Mouse (Mus musculus) gastrocnemius, postnatal 4 days (tissue): ENCODE data around the gene Fstl4. TPM values are rescaled to one million over a fixed set of nuclear protein-coding genes. Genes with fewer than 3 reads are reported as not detected.

Experiments
- DNase-seq, 2 experiments: peaks; one replicate each; pipeline ENCODE4 v3.0.0; 2021 to 2022; ENCODE audit warnings: low spot score in 2 of 2, mixed read lengths in 2 of 2
- long read RNA-seq, 2 experiments: library from polyadenylated mRNA; stranded (forward); transcript quantifications; one replicate each; pipeline ENCODE4 v2.0.0; 2021
- total RNA-seq, 2 experiments: library from RNA; stranded (reverse); gene quantifications; 2 replicates each; pipeline ENCODE4 v1.2.3; 2021

Gene Fstl4
- total RNA-seq: under 1 TPM; 0.13 to 0.20 TPM
- long read RNA-seq, experiment 1: 0 reads
- long read RNA-seq, experiment 2: 0 reads

DNA sequence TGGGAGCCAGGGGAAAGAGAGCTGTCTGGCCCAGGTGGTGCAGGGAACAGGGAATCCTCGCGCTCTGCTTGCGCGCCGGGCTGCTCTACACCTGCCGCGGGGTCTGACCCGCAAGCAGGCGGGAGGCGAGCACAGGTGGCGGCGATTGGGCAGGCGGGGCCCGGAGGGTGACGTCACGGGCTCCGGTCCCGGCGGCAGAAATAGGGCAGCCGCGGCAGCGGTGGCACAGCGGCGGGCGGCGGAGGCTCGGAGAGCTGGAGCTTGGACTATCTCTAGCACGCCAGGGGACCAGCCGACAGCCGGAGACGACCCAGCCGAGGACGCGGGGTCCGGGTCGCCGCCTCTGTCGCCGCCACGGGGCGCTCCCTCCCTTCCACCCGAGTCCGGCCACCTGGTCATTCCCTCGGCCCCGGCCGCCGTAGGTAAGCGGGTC lies at the start of gene Fstl4:
Gene Fstl4, plus strand, starts transcription at position 174 of the 433 bp plus-strand sequence.
- DNase-seq: no peak

DNA sequence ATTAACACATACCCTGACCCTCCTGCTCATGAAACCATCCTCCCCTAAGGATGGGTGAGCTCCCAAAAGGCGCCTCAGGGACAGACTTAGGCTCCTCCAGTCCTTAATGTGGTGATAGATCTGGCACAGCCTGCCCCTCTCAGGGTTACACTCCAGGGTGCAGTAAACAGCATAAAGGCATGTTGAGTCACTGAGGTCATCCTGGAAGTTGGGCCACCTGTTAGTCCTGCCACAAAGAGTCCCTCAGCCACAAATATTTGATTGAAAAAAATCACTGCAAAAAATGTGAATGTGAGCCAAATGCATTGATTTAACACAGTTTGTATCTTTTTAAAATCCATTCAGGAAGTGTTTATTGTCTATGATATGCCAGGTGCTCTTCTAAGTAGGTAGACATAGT lies 45.9 kb upstream of the Fstl4 start:
- DNase-seq: no peak

DNA sequence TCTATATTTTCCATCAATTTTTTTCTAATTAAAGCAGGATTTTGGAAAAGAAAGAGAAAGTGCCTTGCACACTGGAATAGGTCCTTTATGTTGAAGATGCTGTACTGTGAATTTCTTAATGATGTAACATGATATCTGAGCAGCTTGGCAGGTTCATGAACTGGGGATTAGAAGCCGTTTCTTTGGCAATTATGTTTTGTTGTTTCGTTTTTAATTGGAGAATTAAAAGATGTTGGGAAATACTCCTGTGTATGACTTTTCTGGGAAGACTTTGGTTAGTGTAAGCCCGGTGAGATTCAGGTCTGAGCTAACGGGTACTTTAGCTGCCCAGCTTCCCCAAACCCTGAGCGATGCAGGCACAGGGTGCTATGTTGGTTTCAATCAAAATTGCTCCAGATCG lies 43.3 kb upstream of the Fstl4 start:
- no peak for DNase-seq

DNA sequence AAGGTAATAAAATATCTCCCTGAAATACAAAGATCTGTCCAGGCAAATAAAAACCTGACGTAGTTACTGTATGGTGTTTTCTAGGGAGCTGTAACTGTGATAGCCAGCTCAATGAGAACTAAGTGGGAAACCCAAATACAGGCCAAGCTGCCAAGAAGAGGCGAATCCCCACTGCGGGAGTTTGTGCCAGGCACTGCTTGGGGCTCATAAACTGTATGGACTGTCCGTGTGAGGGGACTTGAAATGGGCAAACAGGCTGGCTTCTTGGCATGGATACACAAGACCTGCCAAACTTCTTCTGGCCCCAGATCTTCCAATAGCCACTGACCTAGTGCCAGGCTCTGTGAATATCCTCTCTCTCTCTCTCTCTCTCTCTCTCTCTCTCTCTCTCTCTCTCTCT lies 41.7 kb upstream of the Fstl4 start:
- DNase-seq: no peak

DNA sequence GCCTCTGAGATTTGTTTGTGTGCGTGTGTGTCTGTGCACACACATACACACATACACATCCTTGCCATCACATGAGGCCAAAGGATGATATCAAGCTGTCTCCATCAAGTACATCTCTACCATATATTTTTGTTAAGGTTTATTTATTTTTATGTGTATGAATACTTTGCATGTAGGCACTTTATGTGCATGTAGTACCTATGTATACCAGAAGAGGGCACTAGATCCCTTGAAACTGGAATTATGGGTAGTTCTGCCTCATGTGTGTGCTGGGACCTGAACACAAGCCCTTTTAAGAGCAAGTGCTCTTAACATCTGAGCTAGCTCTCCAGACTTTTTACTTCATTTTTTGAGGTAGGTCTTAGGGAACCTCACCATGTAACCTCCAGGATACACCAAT lies 38.4 kb upstream of the Fstl4 start:
- DNase-seq: no peak

DNA sequence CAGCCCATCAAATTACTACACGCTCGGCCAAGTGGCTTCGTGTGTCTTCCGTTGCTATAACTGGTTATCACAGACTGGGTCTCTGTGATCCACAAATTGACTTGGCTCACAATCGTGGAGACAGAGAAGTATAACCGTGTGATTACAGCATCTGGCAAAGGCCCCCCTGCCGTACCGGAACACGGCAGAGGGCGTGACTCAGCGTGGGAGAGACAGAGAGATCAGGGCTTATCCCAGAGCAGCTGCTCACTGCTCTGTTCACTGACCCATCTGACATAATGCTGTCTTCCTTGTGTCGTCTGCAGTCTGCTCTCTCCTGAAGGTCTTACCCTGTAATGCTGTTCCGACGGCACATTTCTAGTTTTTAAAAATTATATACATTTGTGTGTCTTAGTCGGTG lies 36.0 kb upstream of the Fstl4 start:
- no peak for DNase-seq

DNA sequence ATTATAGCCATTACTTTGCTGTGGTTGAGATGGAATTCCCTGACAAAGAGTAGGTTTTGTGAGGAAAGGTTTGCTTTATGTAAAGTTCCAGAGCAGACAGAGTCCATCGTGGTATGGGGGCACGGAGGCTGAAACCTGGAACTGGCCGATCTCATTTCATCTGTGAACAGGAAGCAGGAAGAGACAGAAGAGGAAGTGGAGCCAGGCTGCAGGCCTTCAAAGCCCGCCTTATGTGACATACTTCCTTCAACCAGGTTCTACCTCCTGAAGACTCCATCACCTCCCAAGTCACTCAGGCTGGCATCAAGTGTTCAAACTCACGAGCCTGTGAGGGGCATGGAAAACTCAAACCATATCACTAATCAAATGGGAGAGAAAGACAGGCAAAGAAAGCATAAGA lies 34.5 kb upstream of the Fstl4 start:
- no peak for DNase-seq

DNA sequence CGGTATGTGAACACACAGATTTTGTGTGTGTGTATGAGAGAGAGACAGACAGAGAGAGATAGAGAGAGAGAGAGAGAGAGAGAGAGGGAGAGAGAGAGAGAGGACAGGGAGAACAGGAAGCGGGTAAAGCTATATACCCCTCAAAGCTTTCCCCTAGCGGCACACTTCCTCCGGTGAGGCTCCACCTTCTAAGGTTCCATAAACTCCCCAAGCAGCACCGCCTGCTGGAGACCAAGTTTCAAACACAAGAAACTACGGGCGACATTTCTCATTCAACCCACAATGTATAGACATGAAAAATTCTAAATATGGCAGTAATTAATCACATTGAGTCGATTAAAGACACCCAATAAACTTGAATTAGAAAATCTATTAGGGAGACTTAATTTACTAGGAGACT lies 32.5 kb upstream of the Fstl4 start:
- no peak for DNase-seq

DNA sequence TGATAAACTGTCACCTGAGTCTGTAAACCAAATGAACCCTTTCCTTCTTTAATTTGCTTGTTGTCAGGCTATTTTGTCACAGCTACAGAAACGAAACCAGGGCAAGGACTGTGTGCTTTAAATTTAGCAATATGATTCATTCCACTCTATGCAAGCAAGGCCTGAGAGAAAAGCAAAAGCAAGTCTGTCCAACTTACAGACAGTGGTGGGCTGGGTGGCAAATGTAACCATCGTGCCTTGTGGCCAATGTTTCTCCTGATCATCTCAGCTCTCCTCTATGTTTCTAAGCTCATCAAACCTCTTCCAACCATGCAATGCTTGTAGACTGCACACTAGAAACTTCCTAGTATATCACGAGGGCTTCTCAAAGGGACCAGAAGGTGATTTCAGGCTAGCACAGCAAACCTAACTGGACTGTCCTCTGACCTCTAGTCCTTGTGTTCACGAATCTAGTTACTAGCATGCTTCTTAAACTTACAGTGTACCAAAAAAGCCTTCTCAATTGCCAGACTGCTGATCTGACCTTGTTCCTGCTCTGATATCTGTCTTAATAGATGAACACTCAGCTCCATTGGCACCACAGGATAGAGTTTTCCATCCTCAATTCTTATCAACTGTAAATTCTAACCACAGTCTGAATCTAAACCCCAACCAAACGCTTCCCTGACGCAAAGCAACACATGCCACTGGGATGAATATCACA lies 29.8 kb upstream of the Fstl4 start:
- no peak for DNase-seq

DNA sequence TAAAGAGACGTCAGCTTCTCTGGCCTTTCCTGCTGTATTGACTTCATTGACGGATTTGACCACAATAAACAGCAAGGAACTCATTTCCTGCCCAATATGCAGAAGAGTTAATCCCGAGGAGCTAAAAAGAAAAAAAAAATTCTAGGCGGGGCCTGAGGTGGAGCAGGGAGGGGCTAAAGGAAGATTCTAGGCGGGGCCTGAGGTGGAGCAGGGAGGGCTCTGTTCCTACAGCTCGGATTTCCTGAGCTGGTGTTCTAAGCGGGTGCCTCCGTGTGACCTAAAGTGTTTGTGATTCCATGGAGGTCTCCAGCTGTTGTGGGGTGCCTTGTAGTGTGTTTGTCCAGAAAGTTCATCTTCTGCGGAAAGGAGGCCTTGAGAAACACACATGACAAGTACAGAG lies 25.2 kb upstream of the Fstl4 start:
- DNase-seq: no peak

DNA sequence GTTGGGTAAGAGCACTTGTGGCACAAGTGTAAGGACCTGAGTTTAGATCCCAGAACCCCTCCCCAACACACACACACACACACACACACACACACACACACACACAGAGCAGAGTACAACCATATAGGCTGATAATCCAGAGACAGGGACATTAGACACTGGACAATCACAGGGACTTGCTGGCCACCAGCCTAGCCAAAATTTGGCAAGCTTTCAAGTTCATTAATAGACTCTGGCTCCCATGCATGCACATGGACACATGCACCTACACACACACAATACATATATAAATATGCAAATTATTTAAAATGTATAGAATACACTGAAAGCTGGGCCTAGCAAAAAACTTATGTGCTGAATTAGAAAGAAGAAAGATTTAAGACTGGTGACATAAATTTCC lies 24.0 kb upstream of the Fstl4 start:
- DNase-seq: no peak

DNA sequence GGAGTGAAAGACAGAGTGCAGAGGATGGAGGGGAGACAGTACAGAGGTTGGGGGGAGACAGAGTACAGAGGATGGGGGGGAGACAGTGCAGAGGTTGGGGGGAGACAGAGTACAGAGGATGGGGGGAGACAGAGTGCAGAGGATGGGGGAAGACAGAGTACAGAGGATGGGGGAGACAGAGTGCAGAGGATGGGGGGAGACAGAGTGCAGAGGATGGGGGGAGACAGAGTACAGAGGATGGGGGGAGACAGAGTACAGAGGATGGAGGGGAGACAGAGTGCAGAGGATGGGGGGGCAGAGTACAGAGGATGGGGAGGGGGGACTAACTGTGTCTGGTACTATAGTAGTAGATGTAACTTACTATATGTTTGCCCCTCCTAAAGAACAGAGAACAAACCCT lies 20.5 kb upstream of the Fstl4 start:
- DNase-seq: no peak

DNA sequence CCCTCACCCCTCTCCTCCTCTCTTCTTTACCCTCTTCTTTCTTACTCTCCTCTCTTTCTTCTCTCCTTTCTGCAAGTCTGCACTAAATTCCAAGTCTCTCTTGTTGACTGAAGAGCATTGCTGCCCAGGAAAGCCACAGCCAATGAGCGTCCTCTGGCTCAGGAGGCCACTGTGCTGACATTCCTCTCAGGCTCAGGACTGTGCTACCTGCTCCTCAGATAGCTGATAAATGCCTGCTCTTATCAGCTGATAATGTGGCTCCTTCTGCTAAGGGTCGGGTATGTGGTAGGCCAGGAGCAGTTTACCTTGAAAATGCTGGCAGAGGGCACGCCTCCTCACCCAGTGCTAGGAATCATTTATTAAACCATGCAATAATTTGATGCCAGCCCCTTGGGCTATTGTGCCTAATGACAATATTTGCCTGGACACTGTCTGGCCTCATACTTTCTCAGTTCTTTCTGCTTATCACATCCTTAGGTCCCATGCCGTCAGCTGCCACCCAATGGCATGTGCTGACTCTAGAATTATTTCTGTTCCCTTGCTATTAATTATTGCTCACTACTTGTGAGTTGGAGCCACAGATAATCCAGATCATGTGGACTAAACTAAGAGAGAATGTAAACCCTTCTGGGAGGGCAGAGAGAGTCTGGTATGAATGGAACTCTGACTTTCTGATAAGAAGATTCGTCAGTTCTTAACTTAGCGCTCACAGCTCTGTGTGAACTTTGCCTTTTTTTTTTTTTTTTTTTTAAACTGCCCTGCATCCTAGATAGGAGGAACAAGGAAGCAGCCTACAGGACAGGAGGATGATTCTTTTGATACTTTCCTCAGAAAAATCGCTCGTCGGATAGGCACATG lies 19.6 kb upstream of the Fstl4 start:
- no peak for DNase-seq

DNA sequence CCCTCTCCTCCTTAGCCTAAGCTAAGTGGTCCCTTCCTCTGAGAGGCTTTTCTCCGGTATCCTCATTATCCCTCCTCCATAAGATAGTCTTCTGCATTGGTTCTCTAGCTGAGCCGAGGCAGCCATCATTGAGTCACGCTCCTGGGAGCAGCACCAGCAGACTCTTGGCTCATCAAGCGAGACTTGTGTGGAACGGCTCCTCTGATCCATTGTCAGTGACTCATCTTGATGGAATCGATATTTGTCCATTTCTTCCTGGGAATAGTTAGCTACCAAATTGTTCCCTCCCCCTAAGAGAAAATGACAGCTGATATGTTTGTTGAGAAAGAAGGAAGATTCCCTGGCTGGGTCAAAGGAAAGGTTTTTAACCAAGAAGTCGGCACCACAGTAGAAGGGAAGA lies 17.2 kb upstream of the Fstl4 start:
- no peak for DNase-seq

DNA sequence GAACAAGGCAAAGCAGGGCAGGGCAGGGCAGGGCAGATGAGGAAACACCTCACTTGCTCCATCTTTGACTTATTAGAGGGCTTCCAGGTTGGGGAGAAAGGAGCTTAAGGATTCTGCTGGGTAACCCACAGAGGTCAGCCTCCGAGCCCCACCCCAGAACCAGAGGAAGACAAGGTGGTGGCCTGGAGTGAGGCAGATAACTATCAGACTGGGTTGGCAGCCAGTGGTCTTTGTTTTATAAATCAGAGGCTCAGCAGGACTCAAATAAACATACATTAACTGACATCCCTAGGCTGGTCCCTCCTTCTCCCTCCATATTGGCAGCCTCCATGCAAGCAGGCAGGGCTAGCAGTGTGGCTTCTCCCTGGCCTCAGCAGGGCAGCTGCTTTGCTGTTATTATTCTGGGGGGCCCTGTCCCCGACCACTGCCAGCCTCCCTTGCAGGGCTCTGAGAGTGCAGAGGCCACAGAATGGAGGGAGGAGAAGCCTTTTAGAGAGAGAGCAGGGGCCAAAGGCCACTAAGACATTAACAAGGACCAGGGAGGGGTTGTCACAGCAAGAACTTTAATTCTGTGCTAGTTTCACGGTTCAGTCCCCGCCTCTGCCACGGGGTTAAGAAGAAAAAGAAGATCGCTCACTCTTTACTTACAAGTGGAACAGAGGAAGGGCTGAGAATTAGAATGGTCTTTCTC lies 16.5 kb upstream of the Fstl4 start:
- DNase-seq: no peak

DNA sequence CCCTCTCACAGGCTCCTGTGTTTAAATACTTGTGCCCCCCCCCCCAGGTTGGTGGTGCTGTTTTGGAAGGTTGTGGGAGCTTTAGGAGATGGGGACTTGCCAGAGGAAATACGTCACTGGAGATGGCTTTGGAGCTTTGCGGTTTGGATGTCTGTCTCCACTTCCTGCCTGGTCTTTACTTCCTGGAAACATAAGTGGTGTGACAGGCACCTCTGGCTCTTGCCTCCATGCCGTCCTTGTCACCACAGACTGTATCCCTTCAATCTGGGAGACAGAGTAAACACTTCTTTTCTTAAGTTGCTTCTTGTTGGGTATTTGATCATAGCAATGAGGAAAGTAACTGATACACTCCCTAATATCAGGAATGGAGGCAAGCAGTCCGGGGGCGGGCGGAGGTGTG lies 14.4 kb upstream of the Fstl4 start:
- no peak for DNase-seq

DNA sequence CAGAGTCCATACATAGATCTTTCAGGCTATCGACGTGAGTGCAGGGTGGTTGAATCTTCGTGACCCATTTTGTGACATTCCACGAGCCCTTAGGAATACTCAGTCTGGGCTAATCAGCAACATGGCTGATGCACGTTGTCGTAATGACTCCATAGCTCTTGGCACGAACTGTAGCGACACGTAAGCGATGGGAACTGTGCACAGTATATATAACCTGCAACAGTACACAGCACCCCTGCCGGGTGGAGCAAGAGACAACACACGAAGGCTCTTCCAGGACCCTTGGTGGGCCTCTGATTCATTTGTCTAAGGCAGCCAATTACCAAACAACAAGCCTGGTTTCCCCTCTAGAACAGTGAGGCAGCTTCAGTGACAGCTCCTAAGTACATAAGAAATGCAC lies 11.9 kb upstream of the Fstl4 start:
- DNase-seq: no peak

DNA sequence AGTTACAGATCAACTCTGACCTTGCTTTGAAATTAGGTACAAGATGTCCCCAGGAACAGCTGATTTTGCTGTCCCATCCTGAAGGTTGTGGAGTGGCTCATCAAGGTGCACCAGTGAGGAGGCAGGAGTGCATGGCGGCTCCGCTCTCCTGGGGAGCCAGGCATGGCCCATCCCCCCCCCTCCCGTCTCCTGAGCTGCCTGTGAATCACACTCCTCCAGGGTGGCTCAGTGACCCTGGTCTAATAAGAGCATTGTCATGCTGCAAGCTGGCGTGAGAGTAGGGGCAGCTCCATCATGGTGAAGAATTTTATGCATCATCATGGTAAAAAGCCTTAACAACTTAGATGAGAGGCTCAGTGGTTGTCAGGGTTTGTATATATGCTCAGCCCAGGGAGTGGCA lies 11.2 kb upstream of the Fstl4 start:
- no peak for DNase-seq

DNA sequence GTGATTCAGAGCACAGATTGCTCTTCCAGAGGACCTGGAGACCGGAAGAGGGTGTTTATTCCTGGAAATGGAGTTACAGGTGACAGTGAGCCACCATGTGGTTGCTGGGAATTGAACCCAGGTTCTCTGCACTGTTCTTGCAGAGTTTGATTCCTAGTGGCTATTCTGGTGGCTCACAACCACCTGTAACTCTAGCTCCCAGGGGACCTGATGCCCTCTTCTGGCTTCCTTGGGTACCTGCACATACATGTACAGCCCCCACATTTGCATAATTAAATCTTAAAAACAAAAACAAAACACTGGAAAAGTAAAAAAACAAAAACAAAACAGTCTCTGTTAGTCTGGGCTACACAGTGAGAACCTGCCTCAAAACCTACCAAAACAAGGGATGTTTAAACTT lies 2.6 kb upstream of the Fstl4 start:
- DNase-seq: no peak

DNA sequence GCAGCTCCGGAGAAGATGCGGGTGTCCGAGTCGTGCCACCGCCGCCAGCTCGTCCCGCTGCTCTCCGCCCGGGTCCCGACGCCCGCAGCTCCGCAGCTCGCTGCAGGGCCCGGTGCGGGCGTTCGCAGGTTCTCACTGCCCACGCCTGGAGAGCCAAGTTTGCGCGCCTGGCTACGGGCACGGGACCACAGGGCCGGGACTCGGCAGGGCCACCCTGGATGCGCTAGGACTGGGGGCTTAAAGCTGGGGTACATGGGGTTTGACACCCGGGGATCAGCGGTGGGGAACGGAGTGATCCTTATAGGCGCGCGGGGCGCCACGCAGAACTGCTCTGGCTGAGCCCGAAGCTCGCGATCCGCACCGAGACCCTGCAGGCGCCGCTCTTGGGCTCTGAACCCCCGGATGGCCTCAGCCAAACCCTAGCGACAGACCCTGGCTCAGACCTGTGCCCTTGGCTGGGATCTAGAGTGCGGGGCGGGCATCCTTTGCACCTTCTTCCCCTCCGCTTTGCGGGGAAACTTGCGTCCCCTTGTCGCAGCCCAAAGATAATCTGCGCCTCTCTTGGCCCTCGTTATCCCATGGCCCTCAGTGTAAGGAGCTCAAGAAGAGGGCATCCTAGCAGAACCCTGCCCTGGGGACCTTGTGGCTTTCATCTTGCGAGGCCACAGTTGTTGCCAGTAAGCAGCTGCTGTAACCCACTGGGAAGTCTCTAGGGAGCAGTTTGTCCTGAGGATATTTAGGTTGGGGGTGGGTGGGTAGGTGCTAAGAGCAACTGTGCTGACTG lies 652 bp downstream of the Fstl4 start:
- DNase-seq: no peak

DNA sequence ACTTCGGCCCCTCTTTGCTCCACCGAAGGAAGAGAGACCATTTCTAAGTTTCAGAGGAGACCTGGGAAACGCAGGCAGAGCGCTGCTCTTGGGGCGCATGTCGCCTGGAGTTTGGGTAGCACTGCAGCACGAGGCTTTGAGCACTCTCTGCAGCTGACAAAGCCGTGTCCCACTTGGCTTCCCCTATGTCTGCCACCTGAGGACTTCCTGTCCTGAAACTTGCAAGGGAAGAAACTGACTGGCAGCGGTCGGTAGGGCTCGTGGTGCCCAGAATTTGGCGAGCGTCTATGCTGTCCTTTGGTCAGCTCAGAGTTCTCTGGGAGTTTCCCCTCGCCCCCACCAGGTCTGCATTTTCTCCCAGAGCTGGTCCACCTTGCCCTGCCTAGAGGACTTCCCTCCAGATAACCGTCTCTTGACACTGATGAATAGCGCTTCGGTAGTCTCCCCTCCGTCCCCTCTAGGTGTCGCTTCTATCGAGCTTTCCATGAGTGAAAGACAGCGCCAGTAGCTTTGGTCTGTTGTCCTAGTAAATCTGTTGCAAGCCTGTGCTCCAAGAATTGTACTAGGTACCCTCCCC lies 1.3 kb downstream of the Fstl4 start:
- no peak for DNase-seq
